Mouse (Mus musculus) megakaryocyte, embryonic 14.5 days (primary cell): ENCODE results near the gene Anxa7.

ENCODE experiments used
- FLI1 ChIP-seq: IDR thresholded peaks from 2 replicates; pipeline ENCODE4 v1.6.1; 2012; ENCODE audit warnings: low read length, inconsistent platforms, mixed read lengths
- GATA1 ChIP-seq: IDR thresholded peaks from 3 replicates; pipeline ENCODE4 v1.6.1; 2012; ENCODE audit warnings: mixed read lengths, low read length, inconsistent platforms, borderline replicate concordance

- TF ChIP-seq GATA1 (no peak), FLI1 (no peak)
These were observed at the start of gene Anxa7 for GRCm38 (mm10) chr14:20479291-20480194.
